10 mouse cellular contexts compared by ENCODE assay signal in the genomic region with DNA sequence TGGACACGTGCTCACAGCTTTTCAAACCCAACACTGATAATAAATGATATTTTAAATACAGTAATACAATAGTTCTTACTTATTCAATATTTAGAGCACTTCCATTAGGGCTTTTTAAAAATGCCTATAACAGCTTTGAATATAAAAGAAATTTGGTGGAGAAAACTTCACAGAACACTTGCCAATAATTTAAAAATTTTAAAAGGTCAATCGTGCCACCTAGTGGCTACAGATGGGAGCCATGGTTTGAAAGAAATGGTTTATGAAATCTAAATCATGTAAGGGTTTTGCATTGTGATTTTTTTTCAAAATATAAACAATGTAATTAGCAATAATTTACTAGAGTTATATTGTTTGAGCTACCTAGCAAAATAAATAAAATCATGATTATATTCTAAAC.
DNase-seq lines count a peak whose midpoint lies in the region; ATAC-seq and TF ChIP-seq lines count a peak whose summit lies in the region.
"Had no signal": no experiment of that assay in that cellular context is flagged by ENCODE, and none has a peak within 500 bp of the region (broad histone marks: within the 10 kb centered on the region; RNA-seq: fewer than 3 reads in every experiment).

No protein-coding gene starts in this region.

- intact Hi-C loops in gastrocnemius, adult 2 months (cut with DNase I): loop anchor here (1.0 to 5.0 kb wide), 3 partner anchors 447 to 1364 kb away; no protein-coding TSS in a partner anchor

- H3K9ac ChIP-seq in lung, postnatal 0 days (replicated peaks; ENCODE audit: low read depth): no peak overlapping the region
- no peak overlapping the region for H3K9ac ChIP-seq in limb, embryonic 14.5 days (ENCODE audit: low read depth, low read length, severe bottlenecking)
- H3K9ac ChIP-seq: hindbrain, embryonic 15.5 days; neural tube, embryonic 12.5 days had no signal

- H3K4me3 ChIP-seq in gastrocnemius, adult 2 months: no peak overlapping the region
- no peak overlapping the region for H3K4me3 ChIP-seq in lung, postnatal 0 days (ENCODE audit: low read depth, low read length)
- no peak overlapping the region for H3K4me3 ChIP-seq in lung, adult 2 months (replicated peaks; ENCODE audit: extremely low read depth, low read depth, low read length)
- H3K4me3 ChIP-seq in limb, embryonic 14.5 days (replicated peaks; ENCODE audit: low read length): no peak overlapping the region
- H3K4me3 ChIP-seq: hindbrain, embryonic 15.5 days; neural tube, embryonic 12.5 days had no signal

- WGBS in lung, postnatal 0 days: 32% methylated on average over 2 of the region's 2 CpGs
- WGBS in lung, adult 2 months: 37% methylated on average over 2 of the region's 2 CpGs
- whole genome bisulfite sequencing in limb, embryonic 14.5 days: 38% methylated on average over 2 of the region's 2 CpGs

- no peak overlapping the region for H3K4me2 ChIP-seq in lung, postnatal 0 days (replicated peaks; ENCODE audit: low read depth, low read length)
- H3K4me2 ChIP-seq in limb, embryonic 14.5 days (replicated peaks; ENCODE audit: low read depth, low read length, severe bottlenecking): no peak overlapping the region
- H3K4me2 ChIP-seq: hindbrain, embryonic 15.5 days; neural tube, embryonic 12.5 days had no signal

- no peak for TF ChIP-seq POLR2A in lung, adult 2 months (IDR thresholded peaks at IDR 0.05; ENCODE audit: borderline replicate concordance, extremely low read depth, low read depth, low read length)
- no peak for TF ChIP-seq POLR2A in limb, embryonic 14.5 days (IDR thresholded peaks at IDR 0.05; ENCODE audit: borderline replicate concordance, extremely low read depth, insufficient read depth, insufficient read length)

- no peak for DNase-seq in gastrocnemius, adult 2 months
- no peak for DNase-seq in gastrocnemius, postnatal 4 days (ENCODE audit: low spot score in 2 of 2)
- peak; percentile 49 for DNase-seq in lung, postnatal 0 days (ENCODE audit: low spot score)
- DNase-seq in lung, adult 2 months: no peak
- peak; percentile 9 for DNase-seq in R1 (ENCODE audit: low read depth, low spot score)
- peak; percentile 49 for DNase-seq in limb, embryonic 14.5 days (ENCODE audit: low spot score)
- no peak for DNase-seq in spleen, postnatal 14 days (ENCODE audit: low spot score in 2 of 2)
- no peak for DNase-seq in frontal cortex, postnatal 10 days (ENCODE audit: low spot score in 2 of 2)

- no peak overlapping the region for H3K27ac ChIP-seq in gastrocnemius, adult 2 months
- H3K27ac ChIP-seq in lung, postnatal 0 days (ENCODE audit: low read length): no peak overlapping the region
- H3K27ac ChIP-seq in limb, embryonic 14.5 days (replicated peaks; ENCODE audit: low read depth, low read length): no peak overlapping the region
- H3K27ac ChIP-seq: hindbrain, embryonic 15.5 days; neural tube, embryonic 12.5 days had no signal

- no peaks in the 10 kb centered on the region for H3K27me3 ChIP-seq in lung, postnatal 0 days (replicated peaks; ENCODE audit: insufficient read depth, low read length)
- H3K27me3 ChIP-seq in limb, embryonic 14.5 days (ENCODE audit: control insufficient read depth, insufficient read depth, low read length): no peaks in the 10 kb centered on the region
- H3K27me3 ChIP-seq: hindbrain, embryonic 15.5 days; neural tube, embryonic 12.5 days had no signal

- no peak for ATAC-seq in lung, postnatal 0 days
- no peak for ATAC-seq in limb, embryonic 14.5 days (ENCODE audit: low FRiP score, low read depth)

- peak; percentile 86 for TF ChIP-seq CTCF in gastrocnemius, adult 2 months (IDR thresholded peaks at IDR 0.05)
- TF ChIP-seq CTCF in lung, postnatal 0 days (IDR thresholded peaks at IDR 0.05): peak; percentile 61
- TF ChIP-seq CTCF in lung, adult 2 months (IDR thresholded peaks at IDR 0.05; ENCODE audit: insufficient read depth, low read length): no peak

- H3K9me3 ChIP-seq in lung, postnatal 0 days (ENCODE audit: low read length): no peaks in the 10 kb centered on the region
- H3K9me3 ChIP-seq in limb, embryonic 14.5 days (ENCODE audit: control insufficient read depth, low read length): no peaks in the 10 kb centered on the region
- H3K9me3 ChIP-seq: hindbrain, embryonic 15.5 days; neural tube, embryonic 12.5 days had no signal

- H3K36me3 ChIP-seq in lung, postnatal 0 days (ENCODE audit: insufficient read depth, low read length): no peaks in the 10 kb centered on the region
- H3K36me3 ChIP-seq in limb, embryonic 14.5 days (ENCODE audit: control insufficient read depth, insufficient read depth, low read length): no peaks in the 10 kb centered on the region
- H3K36me3 ChIP-seq: hindbrain, embryonic 15.5 days; neural tube, embryonic 12.5 days had no signal

- H3K4me1 ChIP-seq in lung, postnatal 0 days (ENCODE audit: insufficient read depth, low read depth, low read length): no peaks in the 10 kb centered on the region
- H3K4me1 ChIP-seq in lung, adult 2 months (ENCODE audit: control insufficient read depth, insufficient read depth, low read length): no peaks in the 10 kb centered on the region
- H3K4me1 ChIP-seq in limb, embryonic 14.5 days (ENCODE audit: control insufficient read depth, insufficient read depth, low read length): no peaks in the 10 kb centered on the region
- H3K4me1 ChIP-seq: hindbrain, embryonic 15.5 days; neural tube, embryonic 12.5 days had no signal

- no peak for TF ChIP-seq EP300 in lung, postnatal 0 days (IDR thresholded peaks at IDR 0.05)

Comparison
In these comparisons a context has a peak if more than half of its experiments do, and no peak if none do; other contexts are left out.
1. DNase-seq: peak in lung, postnatal 0 days (single experiment), R1 (single experiment) and limb, embryonic 14.5 days (single experiment); none in gastrocnemius, adult 2 months (single experiment), gastrocnemius, postnatal 4 days (0 of 2), lung, adult 2 months (single experiment), spleen, postnatal 14 days (0 of 2) and frontal cortex, postnatal 10 days (0 of 2).